Mouse (Mus musculus) frontal cortex, postnatal 10 days (tissue): ENCODE results near the gene Cyb5r4.
"Not testable (repeated sequence)": the region's sequence is repeated elsewhere in the genome, so short reads cannot be mapped to it uniquely, and the experiment has no call there.

Experiments
- DNase-seq, 2 experiments: peaks; one replicate each; pipeline ENCODE4 v3.0.0; 2022; ENCODE audit warnings: low spot score in 2 of 2, mixed read lengths in 1 of 2

Cyb5r4 gene

DNA sequence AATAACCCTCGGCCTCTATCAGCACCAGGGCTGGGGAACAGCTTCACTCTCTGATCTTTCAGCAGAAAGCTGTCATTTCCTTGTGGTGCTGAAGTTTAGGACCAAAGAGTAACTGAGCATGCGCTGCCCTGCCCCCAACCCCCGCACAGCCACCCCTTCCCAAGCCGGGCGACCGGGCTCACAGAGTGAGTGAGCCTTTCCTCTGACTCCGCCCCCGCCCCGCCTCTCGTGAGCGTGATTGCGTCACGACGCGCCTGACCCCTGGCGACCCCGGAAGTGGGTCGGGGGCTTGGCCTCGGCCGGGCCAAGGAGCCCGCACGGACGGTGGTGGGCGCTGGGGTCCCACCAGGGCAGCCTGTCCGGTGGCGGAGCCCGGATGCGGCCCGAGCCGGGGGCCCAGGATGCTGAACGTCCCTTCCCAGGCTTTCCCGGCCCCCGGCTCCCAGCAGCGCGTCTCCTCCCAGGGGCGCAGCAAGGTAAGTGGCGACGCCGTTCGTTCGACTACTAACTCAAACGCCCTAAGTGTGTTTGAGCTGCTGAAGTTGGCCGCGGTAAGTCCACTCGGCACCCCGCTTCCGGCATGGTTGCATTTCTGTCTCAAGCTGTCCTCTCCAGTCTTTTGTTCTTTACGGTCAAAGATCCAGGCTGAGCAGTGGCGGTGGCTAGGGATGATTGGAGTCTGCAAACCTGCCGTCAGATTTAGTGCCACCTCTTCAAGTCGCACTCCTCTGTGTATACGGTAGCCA lies at the start of gene Cyb5r4:
Cyb5r4 (plus strand) TSS at position 237 of the 746 bp plus-strand sequence.
- peak; percentile 90 to 94 for DNase-seq

DNA sequence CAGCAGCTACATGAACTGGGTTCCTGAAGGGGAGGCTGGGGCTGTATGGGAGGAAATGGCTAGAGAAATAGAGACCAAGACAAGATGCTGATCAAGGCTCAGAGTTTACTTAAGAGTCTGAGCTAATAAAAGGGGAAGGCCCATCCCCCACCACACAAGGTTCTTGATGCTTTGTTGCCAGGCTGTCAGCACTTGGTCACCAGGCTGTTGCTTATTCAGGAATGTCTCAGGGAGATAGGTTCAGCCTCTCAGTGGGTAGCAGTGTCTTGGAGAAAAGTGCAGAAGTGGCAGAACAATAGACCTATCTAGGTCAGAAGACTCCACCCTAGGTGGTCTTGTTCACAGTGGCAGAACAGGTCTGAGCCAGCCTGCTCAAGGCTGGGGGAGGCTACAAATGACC lies 49.3 kb upstream of the Cyb5r4 start:
- DNase-seq: not testable (repeated sequence)

DNA sequence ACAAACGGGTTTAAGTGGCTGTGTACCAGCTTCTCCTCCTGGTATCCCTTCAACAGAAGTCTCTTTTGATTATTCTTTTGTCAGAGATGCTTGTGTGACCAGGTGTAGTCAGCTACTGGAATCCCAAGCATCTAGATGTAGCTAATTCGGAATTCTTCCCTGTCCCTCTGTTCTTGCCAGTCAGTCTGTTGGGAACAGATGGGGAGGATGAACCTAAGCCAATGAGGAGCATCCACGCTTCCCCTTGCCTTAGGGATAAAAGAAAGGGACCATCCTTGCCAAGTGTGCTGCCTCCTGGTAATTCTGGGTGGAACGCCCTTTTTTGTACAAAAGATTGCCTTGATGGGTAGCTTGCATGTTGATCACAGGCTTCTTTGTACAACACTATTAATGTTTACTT lies 48.3 kb upstream of the Cyb5r4 start:
- DNase-seq: no peak

DNA sequence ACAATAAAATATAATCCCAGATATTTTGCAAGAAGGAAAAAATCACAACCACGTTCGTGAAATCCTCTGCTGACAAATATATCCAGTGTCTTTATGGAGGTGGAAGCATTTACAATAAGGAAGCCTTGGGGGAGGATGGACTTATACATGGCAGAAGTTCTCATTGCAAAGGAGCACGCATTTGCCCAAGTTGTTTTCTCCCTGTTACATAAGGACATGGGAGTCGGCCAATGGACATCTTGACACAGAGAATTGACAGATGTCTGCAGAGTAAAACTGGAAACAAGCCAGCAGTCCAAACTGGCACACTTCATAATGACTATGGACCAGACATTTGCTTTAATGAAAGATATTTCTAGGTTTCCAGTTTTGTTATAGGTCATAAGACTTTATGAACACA lies 44.9 kb upstream of the Cyb5r4 start:
- no peak for DNase-seq

DNA sequence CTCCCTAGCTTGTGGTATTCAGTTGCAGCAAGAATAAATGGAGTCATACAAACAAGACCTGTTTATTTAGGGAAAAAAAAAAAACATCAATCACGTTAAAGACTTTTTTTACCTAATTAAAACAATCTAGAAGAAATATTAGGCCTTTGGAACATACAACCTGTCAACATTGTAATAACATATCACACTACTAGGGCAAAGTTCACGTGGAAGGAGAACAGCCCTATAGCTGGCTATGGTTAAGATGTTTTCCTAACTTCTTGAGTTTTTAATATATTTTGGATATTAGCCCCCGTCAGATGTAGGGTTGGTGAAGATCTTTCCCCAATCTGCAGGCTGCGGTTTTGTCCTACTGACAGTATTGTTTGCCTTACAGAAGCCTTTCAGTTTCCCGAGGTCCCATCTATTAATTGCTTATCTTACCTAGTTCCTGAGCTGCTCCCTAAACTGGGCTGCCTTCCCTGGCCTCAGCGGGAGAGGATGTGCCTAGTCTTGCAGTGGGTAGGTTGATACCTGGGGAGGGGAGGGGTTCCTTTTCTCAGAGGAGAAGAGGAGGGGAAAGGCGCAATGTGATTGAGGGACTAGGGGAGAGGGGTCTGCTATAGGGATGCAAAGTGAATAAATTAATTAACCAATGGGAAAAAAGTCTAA lies 43.4 kb upstream of the Cyb5r4 start:
- no peak for DNase-seq

DNA sequence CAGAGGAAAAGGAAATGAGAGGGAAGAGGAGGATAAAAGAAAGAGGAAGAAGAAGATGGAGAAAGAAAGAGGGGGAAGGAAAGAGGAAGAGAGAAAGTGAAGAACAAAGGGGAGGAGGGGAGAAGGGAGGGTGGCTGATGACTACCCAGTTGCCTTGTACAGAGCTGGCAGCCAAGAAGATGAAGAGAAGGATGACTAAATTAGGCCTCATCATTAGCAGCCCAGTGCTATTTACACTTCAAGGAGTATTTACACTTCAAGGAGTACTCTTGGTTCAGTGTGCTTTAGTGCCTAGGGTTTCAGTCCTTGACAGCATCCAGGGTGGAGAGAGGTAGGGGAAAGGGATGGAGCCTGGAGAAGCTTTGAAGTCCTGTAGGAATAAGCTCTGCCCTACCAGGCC lies 41.8 kb upstream of the Cyb5r4 start:
- DNase-seq: no peak

DNA sequence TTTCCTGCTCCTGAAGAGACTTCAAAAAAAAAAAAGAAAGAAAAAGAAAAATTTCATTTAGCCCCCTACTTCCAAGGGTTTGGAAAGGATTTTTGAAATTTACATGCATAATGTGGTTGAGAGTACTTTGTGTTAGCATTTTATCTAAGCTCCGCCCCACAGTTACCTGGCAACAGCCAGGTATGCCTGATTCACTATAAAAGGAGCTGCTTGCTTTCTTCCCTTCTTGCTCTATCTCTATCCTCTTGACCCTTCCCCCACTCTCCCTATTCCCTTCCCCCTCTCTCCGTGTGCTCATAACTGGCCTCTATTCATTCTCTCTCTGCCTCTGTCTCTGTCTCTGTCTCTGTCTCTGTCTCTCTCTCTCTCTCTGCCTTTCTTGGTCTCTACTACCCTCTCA lies 40.9 kb upstream of the Cyb5r4 start:
- DNase-seq: no peak

DNA sequence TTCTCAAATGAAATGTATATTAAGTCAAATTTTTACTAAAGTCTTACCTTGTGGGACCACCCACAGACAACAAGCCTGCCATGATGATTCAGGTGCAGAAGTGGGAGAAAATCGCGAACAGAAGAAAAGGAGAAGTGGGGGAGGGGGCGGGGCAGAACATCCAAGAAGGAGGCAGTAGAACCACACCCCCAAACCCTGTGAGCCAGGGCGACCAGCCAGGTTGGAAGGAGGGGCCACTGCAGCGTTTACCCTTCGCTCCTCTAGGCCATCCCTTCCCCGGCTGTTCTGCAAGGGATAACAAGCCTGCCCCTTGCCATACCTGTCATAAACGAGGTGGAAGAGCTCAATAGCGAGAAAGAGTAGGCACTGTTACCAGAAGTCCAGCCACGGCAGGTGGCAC lies 40.3 kb upstream of the Cyb5r4 start:
- no peak for DNase-seq

DNA sequence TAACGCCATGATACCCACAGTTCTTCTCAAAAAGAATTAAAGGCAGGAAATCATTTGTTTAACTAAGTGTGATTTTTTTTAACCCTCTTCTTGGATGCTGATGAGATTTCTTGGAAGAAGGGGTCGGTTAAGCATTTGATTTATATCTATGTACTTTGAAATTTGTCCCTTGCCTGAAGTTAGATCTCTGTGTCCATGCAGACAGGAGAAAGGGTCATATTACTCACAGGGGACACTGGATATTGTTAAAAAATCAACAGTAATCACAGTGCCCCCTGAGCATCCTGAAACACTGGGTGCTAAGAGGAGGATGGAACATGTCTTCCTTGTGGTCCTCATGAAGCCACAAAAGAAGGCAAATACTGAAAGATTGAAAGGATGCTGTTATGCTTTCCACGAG lies 37.2 kb upstream of the Cyb5r4 start:
- no peak for DNase-seq

DNA sequence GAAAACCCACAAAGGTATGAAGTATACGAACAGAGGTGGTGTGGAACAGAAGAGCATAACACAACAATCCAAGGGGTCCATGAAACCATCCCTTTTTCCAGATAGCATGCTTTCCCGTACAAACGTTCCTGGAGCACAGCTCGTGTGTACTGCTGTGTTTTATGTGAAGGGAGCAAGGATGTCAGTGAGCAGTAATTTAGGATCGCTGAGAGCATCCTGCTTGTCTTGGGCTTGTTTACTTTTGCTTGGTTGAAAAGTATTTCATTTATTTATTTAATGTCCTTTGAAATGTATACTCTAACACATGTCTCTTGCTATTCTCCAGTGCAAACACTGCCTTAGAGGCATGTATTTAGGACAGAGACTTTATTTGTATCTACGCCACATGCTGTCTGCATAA lies 36.7 kb upstream of the Cyb5r4 start:
- no peak for DNase-seq

DNA sequence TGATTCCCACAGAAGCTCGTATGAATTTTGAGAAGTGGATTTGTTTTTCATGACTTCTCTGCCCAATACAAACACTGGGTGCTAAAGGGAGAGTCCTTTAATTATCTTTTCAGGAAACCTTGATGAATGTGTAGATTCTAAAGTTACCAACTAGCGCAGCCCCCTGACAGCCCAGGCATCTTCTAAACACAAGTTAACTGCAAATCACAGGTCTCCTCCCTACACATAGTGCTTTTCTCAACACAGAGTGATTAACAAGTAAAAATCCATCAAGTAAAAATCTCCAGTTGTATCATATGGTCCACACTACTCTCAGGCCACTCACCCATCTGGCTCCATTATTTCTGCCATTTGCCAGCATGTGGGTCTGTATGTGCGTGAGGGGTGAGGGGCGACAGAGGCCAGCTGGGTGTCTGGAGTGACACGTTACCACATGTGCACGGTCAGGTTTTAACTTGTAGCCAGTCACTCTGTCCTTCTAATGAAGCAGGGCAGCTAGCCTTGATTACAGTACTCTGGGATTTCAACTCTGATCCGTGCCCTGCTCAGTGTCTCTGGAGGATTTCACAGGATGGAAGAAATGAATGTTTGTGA lies 35.0 kb upstream of the Cyb5r4 start:
- DNase-seq: no peak

DNA sequence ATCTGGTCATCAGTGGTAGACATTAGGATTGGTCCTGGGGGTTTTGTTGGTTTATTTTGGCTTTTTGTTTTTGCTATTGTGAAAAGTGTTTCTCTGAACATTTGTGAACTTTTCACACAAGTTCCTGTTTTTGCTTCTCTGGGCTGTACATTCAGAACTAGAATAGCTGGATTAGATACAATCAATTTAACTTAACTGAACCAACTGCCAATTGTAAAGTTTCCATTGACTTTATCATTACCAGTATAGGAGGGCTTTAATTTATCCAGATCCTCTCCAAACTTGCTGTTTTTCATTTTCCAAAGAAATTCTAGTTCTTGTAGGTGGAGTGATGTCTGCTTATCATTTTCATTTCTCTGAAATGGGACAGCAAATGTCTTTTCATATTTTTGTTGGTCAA lies 32.0 kb upstream of the Cyb5r4 start:
- DNase-seq: no peak

DNA sequence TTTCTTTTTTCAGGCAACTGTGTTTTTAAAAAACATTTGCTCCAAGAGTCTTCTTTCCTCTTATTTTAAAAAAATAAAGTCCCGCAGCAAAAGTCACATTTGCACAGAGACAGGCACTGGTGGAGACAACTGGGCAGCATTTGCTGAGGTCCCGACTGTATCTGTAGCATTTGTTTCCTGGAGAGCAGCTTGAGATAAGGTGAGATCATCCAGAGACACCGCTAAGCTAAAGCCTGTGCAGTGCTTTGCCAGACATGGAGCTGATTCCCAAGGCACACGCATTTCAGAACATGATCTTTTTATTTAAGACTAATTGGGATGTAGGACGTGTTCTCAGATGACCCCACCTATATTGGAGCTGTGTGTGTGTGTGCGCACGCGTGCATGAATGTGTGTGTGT lies 30.1 kb upstream of the Cyb5r4 start:
- no peak for DNase-seq

DNA sequence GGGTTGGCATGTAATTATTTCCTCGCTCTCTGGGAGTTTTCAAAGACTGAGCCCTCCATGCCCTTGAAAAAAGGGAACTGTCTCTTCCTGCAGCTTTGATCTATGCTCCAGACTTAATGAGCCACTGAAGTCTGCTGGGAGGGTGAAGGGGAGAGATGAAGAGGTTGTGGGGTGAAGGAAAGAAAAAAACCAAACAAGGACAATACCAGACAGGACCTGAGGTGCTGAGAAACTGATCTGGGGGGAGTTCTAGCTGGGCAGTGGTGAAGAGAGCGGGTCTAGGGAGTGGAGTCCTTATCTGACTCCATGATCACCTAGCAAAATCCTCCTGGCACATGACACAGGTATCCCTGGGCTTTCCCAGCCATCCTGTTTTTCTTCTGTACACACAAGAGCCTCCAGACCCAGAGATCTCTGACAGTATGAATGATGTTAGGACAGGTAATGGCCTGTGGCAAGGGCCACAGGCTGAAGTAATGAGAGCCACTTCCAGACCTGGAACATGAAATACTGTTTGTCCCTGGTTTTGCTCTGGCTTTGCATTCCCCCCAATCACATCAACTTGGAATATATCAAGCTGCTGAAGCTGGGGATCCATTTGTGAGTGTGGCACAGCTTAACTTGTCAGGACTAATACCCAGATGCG lies 24.6 kb upstream of the Cyb5r4 start:
- no peak for DNase-seq

DNA sequence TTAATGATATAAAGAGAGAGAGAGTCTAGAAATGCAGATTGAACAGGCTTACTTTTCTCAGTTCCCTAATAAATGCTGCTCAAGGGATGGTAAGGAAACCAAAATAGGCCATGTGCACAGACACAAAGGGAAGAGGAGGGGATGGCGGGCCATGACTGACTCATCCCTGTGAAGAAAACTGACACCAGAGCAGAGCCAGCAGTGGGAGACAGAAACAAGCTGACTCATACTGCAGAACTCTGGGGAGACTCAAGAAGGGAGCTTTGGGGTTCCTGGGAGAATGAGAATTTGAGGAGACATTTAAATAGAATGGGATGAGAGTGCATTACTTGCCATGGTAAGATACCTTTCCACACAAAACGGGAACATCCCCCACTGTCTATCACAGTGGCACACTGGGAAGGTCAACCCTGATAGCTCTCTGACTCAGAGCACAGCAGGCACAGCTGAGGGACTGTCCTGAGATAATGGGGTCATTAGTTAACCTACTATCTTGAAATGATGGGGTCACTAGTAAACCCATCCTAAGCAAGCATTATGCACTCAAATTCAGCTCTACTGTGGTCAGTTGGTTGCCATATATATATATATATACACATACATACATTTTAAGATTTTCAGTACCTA lies 21.7 kb upstream of the Cyb5r4 start:
- DNase-seq: peak in 1 of 2 experiments; percentile 20

DNA sequence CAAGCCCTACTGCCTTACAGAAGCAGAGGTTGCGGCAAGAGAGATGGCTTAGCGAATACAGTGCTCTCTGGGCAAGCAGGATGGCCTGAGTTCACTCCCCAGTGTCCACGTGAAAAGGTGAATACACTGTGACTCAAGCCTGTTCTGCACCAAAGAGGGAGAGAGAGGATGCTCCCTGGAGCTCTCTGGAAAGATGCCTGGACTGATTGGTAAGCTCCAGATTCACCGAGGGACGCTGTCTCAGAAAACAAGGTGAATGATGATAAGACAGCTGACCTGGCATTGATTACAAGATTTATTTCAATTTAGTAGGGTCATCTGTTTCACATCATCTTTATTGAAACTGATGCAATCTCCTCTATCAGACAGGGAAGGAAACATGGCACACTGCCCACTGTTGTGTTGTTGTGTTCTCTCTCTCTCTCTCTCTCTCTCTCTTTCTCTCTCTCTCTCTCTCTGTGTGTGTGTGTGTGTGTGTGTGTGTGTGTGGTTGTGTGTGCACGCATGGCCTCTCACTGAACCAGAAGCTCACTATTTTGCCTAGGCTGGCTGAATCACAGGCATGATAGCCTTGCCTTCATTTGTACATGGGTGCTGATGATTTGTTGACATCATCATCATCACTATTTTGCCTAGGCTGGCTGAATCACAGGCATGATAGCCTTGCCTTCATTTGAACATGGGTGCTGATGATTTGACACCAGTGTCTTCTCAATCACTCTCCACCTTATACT lies 16.9 kb upstream of the Cyb5r4 start:
- DNase-seq: no peak

DNA sequence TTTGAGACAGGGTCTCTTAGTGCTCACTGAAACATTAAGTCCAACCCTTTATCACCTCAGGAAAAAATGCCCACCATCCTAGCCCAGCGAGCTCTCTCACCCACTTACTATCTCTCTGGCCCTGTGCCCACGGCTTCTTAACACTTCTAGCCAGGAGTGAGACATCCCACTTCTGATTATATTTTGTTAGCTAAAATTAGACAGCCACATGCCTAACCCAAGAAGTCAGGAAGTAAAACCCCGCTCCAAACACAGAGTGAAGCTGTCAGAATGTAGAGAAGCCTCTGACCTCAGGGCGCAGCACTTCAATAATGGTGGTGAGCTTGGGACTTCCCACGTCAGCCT lies 16.4 kb upstream of the Cyb5r4 start:
- no peak for DNase-seq

DNA sequence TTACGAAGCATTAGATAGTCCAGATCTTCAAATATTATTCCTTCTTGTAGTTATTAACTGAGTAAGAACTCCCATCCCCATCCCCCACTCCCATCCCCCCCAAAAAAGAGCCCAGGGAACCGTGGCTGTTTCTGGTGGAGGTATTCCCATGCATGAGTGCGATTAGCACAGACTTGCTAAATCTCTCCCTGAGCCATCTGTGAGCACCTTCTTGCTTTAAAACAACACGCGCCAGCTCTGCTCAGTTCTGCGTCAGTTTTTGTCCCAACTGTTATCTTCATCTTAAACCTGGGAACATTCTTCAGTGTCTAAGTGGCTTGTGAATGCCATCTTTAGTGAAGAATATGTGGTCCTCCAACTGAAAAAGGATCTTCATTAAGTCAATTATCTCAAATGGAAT lies 13.3 kb upstream of the Cyb5r4 start:
- no peak for DNase-seq

DNA sequence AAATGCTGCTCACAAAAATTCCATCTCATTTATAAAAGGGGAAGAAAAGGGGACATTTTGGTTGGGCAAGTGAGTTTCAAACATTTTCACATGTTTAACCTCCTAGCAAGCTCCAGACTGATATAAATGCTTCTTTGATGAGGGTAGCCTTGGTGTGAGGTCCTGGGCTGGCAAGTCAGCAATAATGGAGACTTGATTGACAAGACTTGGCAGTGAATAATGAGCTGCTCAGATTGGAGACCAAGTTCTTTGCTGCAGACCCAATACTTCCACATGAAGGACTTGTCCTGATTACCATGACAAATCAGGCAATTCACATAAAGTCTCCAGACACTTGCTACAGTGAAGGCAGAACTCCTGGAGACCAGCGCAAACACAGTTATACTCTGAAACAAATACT lies 12.9 kb upstream of the Cyb5r4 start:
- DNase-seq: no peak

DNA sequence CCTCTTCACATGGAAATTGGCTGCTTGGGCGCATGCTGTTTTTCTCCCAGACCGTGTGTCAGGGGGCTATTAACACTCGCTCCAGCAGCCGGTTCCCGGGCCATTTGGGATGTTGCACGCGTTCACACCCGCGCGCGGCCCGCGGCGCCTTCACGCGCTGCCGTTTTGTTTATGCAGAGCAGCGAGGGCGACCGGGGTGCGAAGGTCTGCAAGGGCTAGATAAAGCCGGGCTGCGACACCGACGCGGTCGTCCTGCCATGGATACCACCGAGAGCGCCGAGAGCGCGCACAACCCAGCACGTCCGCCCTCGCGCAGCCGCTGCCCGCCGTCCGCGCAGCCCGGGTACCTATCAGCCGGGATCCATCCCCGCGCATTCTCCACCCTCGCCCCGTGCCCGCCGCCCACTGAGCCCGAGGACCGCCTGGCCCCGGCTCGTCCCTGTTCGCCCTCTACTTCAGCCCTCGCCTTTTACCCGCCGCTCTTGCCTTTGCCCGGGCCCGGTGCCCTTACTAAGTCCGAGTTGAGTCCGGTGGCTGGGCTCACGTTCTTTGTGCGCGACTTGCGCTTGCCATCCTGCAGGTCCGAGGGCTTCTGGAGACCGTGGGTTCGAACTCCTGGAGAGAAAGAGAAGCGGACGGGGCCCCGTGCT lies 6.4 kb upstream of the Cyb5r4 start, which contains the start of gene Ripply2:
Ripply2 (plus strand) TSS at position 250 of the 650 bp plus-strand sequence.
- DNase-seq: peak in 1 of 2 experiments; percentile 47

DNA sequence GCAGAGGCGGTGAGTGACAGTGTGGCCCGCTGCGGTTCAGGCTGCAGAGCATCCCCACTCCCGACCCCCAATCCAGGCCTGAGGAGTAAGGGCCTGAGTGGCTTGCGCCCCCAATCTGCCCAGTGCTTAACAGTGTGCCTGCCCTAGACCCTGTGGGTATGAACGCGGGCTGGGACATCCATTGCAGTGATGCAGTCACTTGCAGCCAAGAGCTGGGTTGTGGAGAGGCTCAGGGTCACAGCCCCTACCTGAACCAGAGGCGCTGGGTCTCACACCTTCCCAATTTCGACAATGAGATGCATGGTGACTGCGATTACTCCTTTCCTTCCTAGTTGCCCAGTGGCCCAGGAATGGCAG lies 5.9 kb upstream of the Cyb5r4 start:
- DNase-seq: no peak
